Mouse (Mus musculus): Measurements from ENCODE around the gene Elmod3. TPM values are rescaled to one million over a fixed set of nuclear protein-coding genes. Genes with fewer than 3 reads are reported as not detected.

Elmod3 gene
- polyA plus RNA-seq, 1 experiment from 2014 or later, result 22.4 TPM

- in situ Hi-C loops (cut with MboI; ENCODE audit: low pct_unique_long_range_greater_than_20kb), result loop anchor here (25.0 kb wide), 1 partner anchor 574 kb away; no protein-coding TSS in a partner anchor
- no peak for ATAC-seq
- no peak for DNase-seq (ENCODE audit: low read depth, low spot score)
- ChIA-PET CTCF (interaction anchor here (0.8 to 5.9 kb wide), 4 partner anchors 9 to 269 kb away, joined by 3 to 23 read pairs (median 4); no protein-coding TSS in a partner anchor), POLR2A (interaction anchor here (0.6 kb wide), 1 partner anchor 203 kb away, joined by 4 read pairs; no protein-coding TSS in a partner anchor)
- H3K27me3 ChIP-seq, result no peaks in the 10 kb centered on the region
- TF ChIP-seq CTCF (IDR thresholded peaks at IDR 0.05), result no peak
These were observed 37.4 kb downstream of the Elmod3 start for GRCm38 (mm10) chr6:72560801-72561200.

GRCm38 (mm10) chr6:72553079-72553412, 45.2 kb downstream of the Elmod3 start:
- in situ Hi-C loops (cut with MboI; ENCODE audit: low pct_unique_long_range_greater_than_20kb), result loop anchor here (25.0 kb wide), 1 partner anchor 566 kb away; no protein-coding TSS in a partner anchor
- TF ChIP-seq CTCF (IDR thresholded peaks at IDR 0.05), result no peak
- ATAC-seq, result no peak
- DNase-seq (ENCODE audit: low read depth, low spot score), result no peak
- ChIA-PET POLR2A (no interaction called here), CTCF (interaction anchor here (1.1 kb wide), 1 partner anchor 11 kb away, joined by 6 read pairs; no protein-coding TSS in a partner anchor)
- H3K27me3 ChIP-seq, result no peaks in the 10 kb centered on the region

GRCm38 (mm10) chr6:72552171-72553078, 45.8 kb downstream of the Elmod3 start:
- no peak for DNase-seq (ENCODE audit: low read depth, low spot score)
- ChIA-PET POLR2A (no interaction called here), CTCF (interaction anchor here (1.0 to 2.0 kb wide), 4 partner anchors 9 to 49 kb away, joined by 3 to 6 read pairs (median 4); no protein-coding TSS in a partner anchor)
- in situ Hi-C loops (cut with MboI; ENCODE audit: low pct_unique_long_range_greater_than_20kb), result loop anchor here (25.0 kb wide), 1 partner anchor 565 kb away; no protein-coding TSS in a partner anchor
- no peaks in the 10 kb centered on the region for H3K27me3 ChIP-seq
- no peak for TF ChIP-seq CTCF (IDR thresholded peaks at IDR 0.05)
- ATAC-seq, result peak; percentile 53

GRCm38 (mm10) chr6:72550503-72551100, 47.6 kb downstream of the Elmod3 start:
- TF ChIP-seq CTCF (IDR thresholded peaks at IDR 0.05), result no peak
- CTCF ChIA-PET, result interaction anchor here (1.3 to 2.0 kb wide), 4 partner anchors 10 to 51 kb away, joined by 3 to 5 read pairs (median 4); no protein-coding TSS in a partner anchor
- H3K27me3 ChIP-seq, result no peaks in the 10 kb centered on the region
- ATAC-seq (no peak), DNase-seq (ENCODE audit: low read depth, low spot score) (no peak)
- in situ Hi-C loops (cut with MboI; ENCODE audit: low pct_unique_long_range_greater_than_20kb), result loop anchor here (25.0 kb wide), 1 partner anchor 563 kb away; no protein-coding TSS in a partner anchor
- POLR2A ChIA-PET, result interaction anchor here (0.6 kb wide), 1 partner anchor 57 kb away, joined by 3 read pairs; no protein-coding TSS in a partner anchor

- ATAC-seq (no peak), DNase-seq (ENCODE audit: low read depth, low spot score) (no peak)
- ChIA-PET CTCF (interaction anchor here (1.3 to 1.6 kb wide), 2 partner anchors 10 to 15 kb away, joined by 3 to 4 read pairs; no protein-coding TSS in a partner anchor), POLR2A (interaction anchor here (0.6 kb wide), 1 partner anchor 56 kb away, joined by 3 read pairs; no protein-coding TSS in a partner anchor)
- in situ Hi-C loops (cut with MboI; ENCODE audit: low pct_unique_long_range_greater_than_20kb), result loop anchor here (25.0 kb wide), 1 partner anchor 563 kb away; no protein-coding TSS in a partner anchor
- TF ChIP-seq CTCF (IDR thresholded peaks at IDR 0.05), result no peak
- no peaks in the 10 kb centered on the region for H3K27me3 ChIP-seq
These were observed 48.2 kb downstream of the Elmod3 start for GRCm38 (mm10) chr6:72550025-72550424.

GRCm38 (mm10) chr6:72549041-72549580, 49.1 kb downstream of the Elmod3 start:
- TF ChIP-seq CTCF (IDR thresholded peaks at IDR 0.05), result no peak
- no peaks in the 10 kb centered on the region for H3K27me3 ChIP-seq
- POLR2A ChIA-PET, result no interaction called here
- CTCF ChIA-PET, result interaction anchor here (1.6 kb wide), 1 partner anchor 14 kb away, joined by 4 read pairs; no protein-coding TSS in a partner anchor
- ATAC-seq (no peak), DNase-seq (ENCODE audit: low read depth, low spot score) (no peak)
- in situ Hi-C loops (cut with MboI; ENCODE audit: low pct_unique_long_range_greater_than_20kb), result no loop called here

GRCm38 (mm10) chr6:72547862-72548261, 50.4 kb downstream of the Elmod3 start:
- no peak for TF ChIP-seq CTCF (IDR thresholded peaks at IDR 0.05)
- POLR2A ChIA-PET, result interaction anchor here (1.5 kb wide), 1 partner anchor 121 kb away, joined by 5 read pairs; no protein-coding TSS in a partner anchor
- no peak for ATAC-seq
- in situ Hi-C loops (cut with MboI; ENCODE audit: low pct_unique_long_range_greater_than_20kb), result no loop called here
- DNase-seq (ENCODE audit: low read depth, low spot score), result no peak
- H3K27me3 ChIP-seq, result no peaks in the 10 kb centered on the region
- CTCF ChIA-PET, result interaction anchor here (1.4 kb wide), 1 partner anchor 8 kb away, joined by 3 read pairs; no protein-coding TSS in a partner anchor

- DNase-seq (ENCODE audit: low read depth, low spot score), result no peak
- in situ Hi-C loops (cut with MboI; ENCODE audit: low pct_unique_long_range_greater_than_20kb), result no loop called here
- ChIA-PET POLR2A (interaction anchor here (1.5 kb wide), 1 partner anchor 121 kb away, joined by 5 read pairs; no protein-coding TSS in a partner anchor), CTCF (interaction anchor here (1.4 kb wide), 1 partner anchor 9 kb away, joined by 3 read pairs; no protein-coding TSS in a partner anchor)
- no peak for ATAC-seq
- no peak for TF ChIP-seq CTCF (IDR thresholded peaks at IDR 0.05)
- no peaks in the 10 kb centered on the region for H3K27me3 ChIP-seq
These were observed 51.1 kb downstream of the Elmod3 start for GRCm38 (mm10) chr6:72547121-72547520.

- in situ Hi-C loops (cut with MboI; ENCODE audit: low pct_unique_long_range_greater_than_20kb), result no loop called here
- DNase-seq (ENCODE audit: low read depth, low spot score), result no peak
- ChIA-PET CTCF (no interaction called here), POLR2A (interaction anchor here (0.6 kb wide), 1 partner anchor 227 kb away, joined by 3 read pairs; no protein-coding TSS in a partner anchor)
- no peak for TF ChIP-seq CTCF (IDR thresholded peaks at IDR 0.05)
- ATAC-seq, result no peak
- no peaks in the 10 kb centered on the region for H3K27me3 ChIP-seq
These were observed 52.8 kb downstream of the Elmod3 start for GRCm38 (mm10) chr6:72545377-72545776.
